Mouse (Mus musculus) liver, adult 2 months (tissue): Measurements from ENCODE around the gene Gzma. TPM values are rescaled to one million over a fixed set of nuclear protein-coding genes. Genes with fewer than 3 reads are reported as not detected.

ENCODE experiments used
- DNase-seq: peaks from one replicate; pipeline ENCODE4 v3.0.0-alpha.2; 2011; ENCODE audit warnings: low read depth, low spot score; ENCODE audit errors: extremely low read depth
- H3K27ac ChIP-seq: fragments of 200-500 bp; replicated peaks from 2 replicates; pipeline ENCODE4 v1.5.1; 2012; ENCODE audit warnings: low read depth, mild to moderate bottlenecking, control low read depth, inconsistent platforms, low read length; ENCODE audit not compliant: insufficient read depth
- H3K27me3 ChIP-seq: fragments of 200-500 bp; 2 replicates; pipeline ENCODE4 v1.6.1; 2012; ENCODE audit warnings: mild to moderate bottlenecking, moderate library complexity, low read length, inconsistent platforms; ENCODE audit not compliant: control insufficient read depth, insufficient read depth
- H3K36me3 ChIP-seq: fragments of 200-500 bp; 2 replicates; pipeline ENCODE4 v1.6.1; 2012; ENCODE audit warnings: low read length, inconsistent platforms; ENCODE audit not compliant: control insufficient read depth, insufficient read depth
- H3K4me1 ChIP-seq: fragments of 200-500 bp; 2 replicates; pipeline ENCODE4 v1.6.1; 2011; ENCODE audit warnings: low read length; ENCODE audit not compliant: control insufficient read depth, insufficient read depth
- H3K4me3 ChIP-seq: fragments of 200-500 bp; 2 replicates; pipeline ENCODE4 v1.5.1; 2011; ENCODE audit warnings: low read depth, mild to moderate bottlenecking, control low read depth, low read length, moderate library complexity; ENCODE audit not compliant: insufficient read depth
- H3K79me2 ChIP-seq: fragments of 200-500 bp; 2 replicates; pipeline ENCODE4 v1.6.1; 2012; ENCODE audit warnings: inconsistent platforms, mild to moderate bottlenecking, low read length, moderate library complexity; ENCODE audit not compliant: control insufficient read depth, insufficient read depth
- H3K9ac ChIP-seq: fragments of 200-500 bp; 2 replicates; pipeline ENCODE4 v1.6.1; 2012; ENCODE audit warnings: low read depth, mild to moderate bottlenecking, control low read depth, inconsistent platforms, low read length
- CTCF ChIP-seq: fragments of 200-500 bp; IDR thresholded peaks from 2 replicates; pipeline ENCODE4 v1.5.1; 2011; ENCODE audit warnings: low read depth, low read length, control low read depth
- POLR2A ChIP-seq: fragments of 200-500 bp; IDR thresholded peaks from 2 replicates; pipeline ENCODE4 v1.6.1; 2011; ENCODE audit warnings: low read length, control low read depth; ENCODE audit not compliant: insufficient read depth; ENCODE audit errors: extremely low read depth
- WGBS: fragments of 180-500 bp; shearing (Covaris S2); methylation state at CpG from one replicate; pipeline ENCODE4 v1.1.7; 2018; 5-methylcytosine and 5-hydroxymethylcytosine counted together
- polyA plus RNA-seq: library from polyadenylated mRNA; depleted of rRNA; stranded (reverse); fragments of >200 nt; gene quantifications from 2 replicates; pipeline ENCODE4 v1.2.3, GENCODE M21; 2012; rRNA removed
- total RNA-seq: library from RNA; depleted of rRNA; stranded (reverse); fragments of >200 nt; gene quantifications from 2 replicates; pipeline ENCODE4 v1.2.3, GENCODE M21; 2014; rRNA removed

Gene Gzma
- total and polyA plus RNA-seq, 2 experiments = 0.27 to 0.92 TPM

DNA sequence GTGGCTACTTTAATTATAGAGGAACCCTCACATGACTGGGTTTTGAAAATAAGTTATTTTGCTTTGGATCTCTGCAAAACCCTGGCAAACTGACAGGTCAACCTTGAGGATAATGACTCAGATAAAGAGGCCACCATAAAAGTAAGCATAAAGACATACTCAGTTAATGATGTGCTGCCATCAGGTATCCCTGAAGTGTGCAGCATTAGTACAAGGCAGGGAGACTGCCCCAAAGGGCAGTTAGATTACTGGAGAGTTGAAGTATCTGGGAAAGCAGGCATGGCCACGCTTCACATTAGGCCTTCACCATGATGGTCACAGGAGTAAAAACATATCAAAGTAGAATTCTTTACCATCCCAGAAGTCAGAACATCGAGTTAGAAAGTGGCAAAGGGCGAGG is 55.9 kb downstream of the Gzma start:
- no peak for TF ChIP-seq CTCF
- no peak for TF ChIP-seq POLR2A
- no peaks in the 10 kb centered on the region for H3K36me3 ChIP-seq
- 78% methylated on average over 3 of the region's 3 CpGs for WGBS
- H3K79me2 ChIP-seq = no peaks in the 10 kb centered on the region
- no peaks in the 10 kb centered on the region for H3K4me1 ChIP-seq
- no peak overlapping the region for H3K9ac ChIP-seq
- DNase-seq = no peak
- H3K4me3 ChIP-seq = no peak overlapping the region
- H3K27ac ChIP-seq = no peak overlapping the region
- no peaks in the 10 kb centered on the region for H3K27me3 ChIP-seq

Other genes starting within 250 kb of the Gzma start
- 13.8 and 18.2 TPM in 2 replicates for gene Mtrex, start 173.6 kb downstream of the Gzma start, total RNA-seq
- gene Mtrex, start 173.6 kb downstream of the Gzma start, polyA plus RNA-seq = 2.9 and 3.1 TPM in 2 replicates
- gene Dhx29, start 173.5 kb downstream of the Gzma start, total RNA-seq = 6.0 and 6.9 TPM in 2 replicates
- 1.9 and 2.0 TPM in 2 replicates for gene Dhx29, start 173.5 kb downstream of the Gzma start, polyA plus RNA-seq
- 0.20 and 0.65 TPM in 2 replicates for gene Ccno, start 113.2 kb downstream of the Gzma start, total RNA-seq
- gene Ccno, start 113.2 kb downstream of the Gzma start, polyA plus RNA-seq = 0.70 and 1.7 TPM in 2 replicates
- gene Mcidas, start 107.1 kb downstream of the Gzma start, total RNA-seq = not detected in 2 replicates
- gene Mcidas, start 107.1 kb downstream of the Gzma start, polyA plus RNA-seq = not detected in 2 replicates
- gene Cdc20b, start 65.9 kb downstream of the Gzma start, total RNA-seq = not detected in 2 replicates
- not detected in 2 replicates for gene Cdc20b, start 65.9 kb downstream of the Gzma start, polyA plus RNA-seq
- 2.7 and 2.8 TPM in 2 replicates for gene Gpx8, start 54.6 kb downstream of the Gzma start, total RNA-seq
- gene Gpx8, start 54.6 kb downstream of the Gzma start, polyA plus RNA-seq = 0.20 and 0.22 TPM in 2 replicates
- 0.55 and 7.9 TPM in 2 replicates for gene Esm1, start 108.7 kb upstream of the Gzma start, total RNA-seq
- gene Esm1, start 108.7 kb upstream of the Gzma start, polyA plus RNA-seq = 0.06 and 0.35 TPM in 2 replicates
- not detected in 2 replicates for gene Gzmk, start 124.9 kb upstream of the Gzma start, total RNA-seq
- gene Gzmk, start 124.9 kb upstream of the Gzma start, polyA plus RNA-seq = not detected in 2 replicates
- 0.07 and 0.09 TPM in 2 replicates for gene BC067074, start 192.2 kb upstream of the Gzma start, total RNA-seq
- not detected in 2 replicates for gene BC067074, start 192.2 kb upstream of the Gzma start, polyA plus RNA-seq